Mouse (Mus musculus): ENCODE data around the gene Isg20. TPM values are rescaled to one million over a fixed set of nuclear protein-coding genes. Genes with fewer than 3 reads are reported as not detected.

The Isg20 gene
- 12.8 and 21.5 TPM in 2 replicates for polyA plus RNA-seq (2015; fragmentation: Nextera tagmentation; extraction: Ambion mirVana)

GRCm38 (mm10) chr7:78912974-78913474 is at the start of gene Isg20:
Gene Isg20 (plus strand): TSS chr7:78913424.
- Histone ChIP-seq H3K4me2 (ENCODE audit: low read depth, low read length) (peak within 1 kb of the TSS; percentile 52), H3K9me3 (ENCODE audit: control insufficient read depth, low read length) (no peaks in the 10 kb centered on the region), H3K4me1 (replicated peaks; ENCODE audit: control insufficient read depth, insufficient read depth, low read length) (peaks cover 18% of the 10 kb centered on the region), H3K27me3 (ENCODE audit: control insufficient read depth, insufficient read depth, low read depth, low read length) (no peaks in the 10 kb centered on the region), H3K27ac (ENCODE audit: low read length) (peak within 1 kb of the TSS; percentile 56), H3K4me3 (ENCODE audit: low read length) (peak within 1 kb of the TSS; percentile 35), H3K9ac (ENCODE audit: low read length) (peak within 1 kb of the TSS; percentile 46), H3K36me3 (ENCODE audit: control insufficient read depth, insufficient read depth, low read length) (no peaks in the 10 kb centered on the region)
- ATAC-seq (ENCODE audit: low read depth), result no peak
- 57% methylated on average over 5 of the region's 5 CpGs for WGBS

- no peak overlapping the region for H3K4me2 ChIP-seq (ENCODE audit: low read depth, low read length)
- no peaks in the 10 kb centered on the region for H3K27me3 ChIP-seq (ENCODE audit: control insufficient read depth, insufficient read depth, low read depth, low read length)
- no peak overlapping the region for H3K27ac ChIP-seq (ENCODE audit: low read length)
- H3K9me3 ChIP-seq (ENCODE audit: control insufficient read depth, low read length), result no peaks in the 10 kb centered on the region
- no peak overlapping the region for H3K4me3 ChIP-seq (ENCODE audit: low read length)
- no peaks in the 10 kb centered on the region for H3K36me3 ChIP-seq (ENCODE audit: control insufficient read depth, insufficient read depth, low read length)
- WGBS, result 57% methylated on average over 7 of the region's 7 CpGs
- no peak for ATAC-seq (ENCODE audit: low read depth)
- H3K9ac ChIP-seq (ENCODE audit: low read length), result no peak overlapping the region
- H3K4me1 ChIP-seq (replicated peaks; ENCODE audit: control insufficient read depth, insufficient read depth, low read length), result no peaks in the 10 kb centered on the region
Measured at GRCm38 (mm10) chr7:78863796-78864445, 49.3 kb upstream of the Isg20 start.

- H3K9ac ChIP-seq (ENCODE audit: low read length), result no peak overlapping the region
- no peak overlapping the region for H3K27ac ChIP-seq (ENCODE audit: low read length)
- no peak overlapping the region for H3K4me3 ChIP-seq (ENCODE audit: low read length)
- WGBS, result 45% methylated on average over 4 of the region's 4 CpGs
- no peaks in the 10 kb centered on the region for H3K36me3 ChIP-seq (ENCODE audit: control insufficient read depth, insufficient read depth, low read length)
- no peaks in the 10 kb centered on the region for H3K9me3 ChIP-seq (ENCODE audit: control insufficient read depth, low read length)
- H3K27me3 ChIP-seq (ENCODE audit: control insufficient read depth, insufficient read depth, low read depth, low read length), result no peaks in the 10 kb centered on the region
- H3K4me1 ChIP-seq (replicated peaks; ENCODE audit: control insufficient read depth, insufficient read depth, low read length), result no peaks in the 10 kb centered on the region
- no peak overlapping the region for H3K4me2 ChIP-seq (ENCODE audit: low read depth, low read length)
- no peak for ATAC-seq (ENCODE audit: low read depth)
Measured at GRCm38 (mm10) chr7:78864446-78864802, 48.8 kb upstream of the Isg20 start.

- no peaks in the 10 kb centered on the region for H3K27me3 ChIP-seq (ENCODE audit: control insufficient read depth, insufficient read depth, low read depth, low read length)
- ATAC-seq (ENCODE audit: low read depth), result no peak
- WGBS, result 16% methylated on average over 12 of the region's 12 CpGs
- H3K4me2 ChIP-seq (ENCODE audit: low read depth, low read length), result no peak overlapping the region
- H3K9ac ChIP-seq (ENCODE audit: low read length), result no peak overlapping the region
- H3K9me3 ChIP-seq (ENCODE audit: control insufficient read depth, low read length), result no peaks in the 10 kb centered on the region
- no peaks in the 10 kb centered on the region for H3K36me3 ChIP-seq (ENCODE audit: control insufficient read depth, insufficient read depth, low read length)
- no peak overlapping the region for H3K27ac ChIP-seq (ENCODE audit: low read length)
- H3K4me1 ChIP-seq (replicated peaks; ENCODE audit: control insufficient read depth, insufficient read depth, low read length), result no peaks in the 10 kb centered on the region
- H3K4me3 ChIP-seq (ENCODE audit: low read length), result no peak overlapping the region
Measured at GRCm38 (mm10) chr7:78865212-78865949, 47.8 kb upstream of the Isg20 start.

GRCm38 (mm10) chr7:78868731-78869130 is 44.5 kb upstream of the Isg20 start:
- no peaks in the 10 kb centered on the region for H3K9me3 ChIP-seq (ENCODE audit: control insufficient read depth, low read length)
- no peaks in the 10 kb centered on the region for H3K36me3 ChIP-seq (ENCODE audit: control insufficient read depth, insufficient read depth, low read length)
- no peak for ATAC-seq (ENCODE audit: low read depth)
- H3K4me1 ChIP-seq (replicated peaks; ENCODE audit: control insufficient read depth, insufficient read depth, low read length), result no peaks in the 10 kb centered on the region
- no peak overlapping the region for H3K4me3 ChIP-seq (ENCODE audit: low read length)
- WGBS, result 51% methylated on average over 5 of the region's 5 CpGs
- H3K27ac ChIP-seq (ENCODE audit: low read length), result no peak overlapping the region
- no peaks in the 10 kb centered on the region for H3K27me3 ChIP-seq (ENCODE audit: control insufficient read depth, insufficient read depth, low read depth, low read length)
- H3K4me2 ChIP-seq (ENCODE audit: low read depth, low read length), result no peak overlapping the region
- no peak overlapping the region for H3K9ac ChIP-seq (ENCODE audit: low read length)

- H3K27ac ChIP-seq (ENCODE audit: low read length), result no peak overlapping the region
- no peak overlapping the region for H3K4me2 ChIP-seq (ENCODE audit: low read depth, low read length)
- no peak for ATAC-seq (ENCODE audit: low read depth)
- H3K4me3 ChIP-seq (ENCODE audit: low read length), result no peak overlapping the region
- H3K9ac ChIP-seq (ENCODE audit: low read length), result no peak overlapping the region
- H3K36me3 ChIP-seq (ENCODE audit: control insufficient read depth, insufficient read depth, low read length), result no peaks in the 10 kb centered on the region
- 71% methylated on average over 6 of the region's 6 CpGs for WGBS
- no peaks in the 10 kb centered on the region for H3K4me1 ChIP-seq (replicated peaks; ENCODE audit: control insufficient read depth, insufficient read depth, low read length)
- no peaks in the 10 kb centered on the region for H3K9me3 ChIP-seq (ENCODE audit: control insufficient read depth, low read length)
- H3K27me3 ChIP-seq (ENCODE audit: control insufficient read depth, insufficient read depth, low read depth, low read length), result no peaks in the 10 kb centered on the region
Measured at GRCm38 (mm10) chr7:78872366-78872765, 40.9 kb upstream of the Isg20 start.

- H3K4me3 ChIP-seq (ENCODE audit: low read length), result no peak overlapping the region
Measured at GRCm38 (mm10) chr7:78872831-78873230, 40.4 kb upstream of the Isg20 start.

GRCm38 (mm10) chr7:78881607-78882468 is 31.4 kb upstream of the Isg20 start:
- H3K9ac ChIP-seq (ENCODE audit: low read length), result no peak overlapping the region
- peak overlapping the region; percentile 33 for H3K4me2 ChIP-seq (ENCODE audit: low read depth, low read length)
- 0 out of 2 replicates have a peak, but pooled peaks cover 4% of the 10 kb centered on the region for H3K4me1 ChIP-seq (replicated peaks; ENCODE audit: control insufficient read depth, insufficient read depth, low read length)
- no peak overlapping the region; the same call in 1 of the 2 replicates for H3K4me3 ChIP-seq (ENCODE audit: low read length)
- no peaks in the 10 kb centered on the region for H3K36me3 ChIP-seq (ENCODE audit: control insufficient read depth, insufficient read depth, low read length)
- H3K9me3 ChIP-seq (ENCODE audit: control insufficient read depth, low read length), result no peaks in the 10 kb centered on the region
- WGBS, result 12% methylated on average over 16 of the region's 16 CpGs
- H3K27ac ChIP-seq (ENCODE audit: low read length), result no peak overlapping the region
- H3K27me3 ChIP-seq (ENCODE audit: control insufficient read depth, insufficient read depth, low read depth, low read length), result peaks cover 46% of the 10 kb centered on the region
- no peak for ATAC-seq (ENCODE audit: low read depth)

More at GRCm38 (mm10) chr7:78872831-78873230, 40.4 kb upstream of the Isg20 start:
- no peaks in the 10 kb centered on the region for H3K9me3 ChIP-seq (ENCODE audit: control insufficient read depth, low read length)
- H3K4me1 ChIP-seq (replicated peaks; ENCODE audit: control insufficient read depth, insufficient read depth, low read length), result no peaks in the 10 kb centered on the region
- WGBS, result 46% methylated on average over 5 of the region's 5 CpGs
- H3K4me2 ChIP-seq (ENCODE audit: low read depth, low read length), result no peak overlapping the region
- no peak overlapping the region for H3K9ac ChIP-seq (ENCODE audit: low read length)
- ATAC-seq (ENCODE audit: low read depth), result no peak
- H3K27me3 ChIP-seq (ENCODE audit: control insufficient read depth, insufficient read depth, low read depth, low read length), result no peaks in the 10 kb centered on the region
- H3K27ac ChIP-seq (ENCODE audit: low read length), result no peak overlapping the region
- no peaks in the 10 kb centered on the region for H3K36me3 ChIP-seq (ENCODE audit: control insufficient read depth, insufficient read depth, low read length)

- H3K27me3 ChIP-seq (ENCODE audit: control insufficient read depth, insufficient read depth, low read depth, low read length), result peaks cover 46% of the 10 kb centered on the region
- peak overlapping the region; percentile 15; the same call in 1 of the 2 replicates for H3K4me3 ChIP-seq (ENCODE audit: low read length)
- WGBS, result 1% methylated on average over 23 of the region's 23 CpGs
- 0 out of 2 replicates have a peak, but pooled peaks cover 4% of the 10 kb centered on the region for H3K4me1 ChIP-seq (replicated peaks; ENCODE audit: control insufficient read depth, insufficient read depth, low read length)
- no peaks in the 10 kb centered on the region for H3K9me3 ChIP-seq (ENCODE audit: control insufficient read depth, low read length)
- peak overlapping the region; percentile 33 for H3K4me2 ChIP-seq (ENCODE audit: low read depth, low read length)
- H3K36me3 ChIP-seq (ENCODE audit: control insufficient read depth, insufficient read depth, low read length), result no peaks in the 10 kb centered on the region
- H3K27ac ChIP-seq (ENCODE audit: low read length), result no peak overlapping the region
- ATAC-seq (ENCODE audit: low read depth), result 0 out of 2 replicates have a peak, but pooled peaks have one; percentile 26
- H3K9ac ChIP-seq (ENCODE audit: low read length), result no peak overlapping the region
Measured at GRCm38 (mm10) chr7:78882469-78882837, 30.8 kb upstream of the Isg20 start.

All from lung, embryonic 16.5 days (tissue).